Mouse (Mus musculus) liver, embryonic 15.5 days (tissue): ENCODE data around the gene Gjd3. TPM values are rescaled to one million over a fixed set of nuclear protein-coding genes. Genes with fewer than 3 reads are reported as not detected.

Experiments used
- ATAC-seq: fragments of 200-750 bp; cut with Nextera tagmentation; 2 replicates; pipeline ENCODE4 v1.8.0; 2017; ENCODE audit warnings: moderate number of reproducible peaks, mild to moderate bottlenecking, moderate library complexity; ENCODE audit not compliant: insufficient read depth
- H3K27ac ChIP-seq: fragments of 300-500 bp; sonication (generic); replicated peaks from 2 replicates; pipeline ENCODE4 v1.5.1; 2015; ENCODE audit warnings: mild to moderate bottlenecking, inconsistent platforms
- H3K27me3 ChIP-seq: fragments of 300-500 bp; sonication (generic); 2 replicates; pipeline ENCODE4 v1.6.1; 2015; ENCODE audit warnings: mild to moderate bottlenecking, inconsistent platforms
- H3K36me3 ChIP-seq: fragments of 300-500 bp; sonication (generic); replicated peaks from 2 replicates; pipeline ENCODE4 v1.6.1; 2015; ENCODE audit warnings: moderate library complexity, mild to moderate bottlenecking, inconsistent platforms
- H3K4me1 ChIP-seq: fragments of 300-500 bp; sonication (generic); replicated peaks from 2 replicates; pipeline ENCODE4 v1.6.1; 2015; ENCODE audit warnings: inconsistent platforms
- H3K4me2 ChIP-seq: fragments of 300-500 bp; sonication (generic); 2 replicates; pipeline ENCODE4 v1.6.1; 2015; ENCODE audit warnings: moderate library complexity, mild to moderate bottlenecking, inconsistent platforms
- H3K4me3 ChIP-seq: fragments of 300-500 bp; sonication (generic); replicated peaks from 2 replicates; pipeline ENCODE4 v1.5.1; 2015; ENCODE audit warnings: mild to moderate bottlenecking, inconsistent platforms
- H3K9ac ChIP-seq: fragments of 300-500 bp; sonication (generic); 2 replicates; pipeline ENCODE4 v1.6.1; 2015; ENCODE audit warnings: moderate library complexity, mild to moderate bottlenecking, inconsistent platforms
- H3K9me3 ChIP-seq: fragments of 300-500 bp; sonication (generic); replicated peaks from 2 replicates; pipeline ENCODE4 v1.6.1; 2016; ENCODE audit warnings: inconsistent platforms
- WGBS: fragments of 180-500 bp; shearing (Covaris S2); methylation state at CpG from one replicate; pipeline ENCODE4 v1.1.7; 2015; ENCODE audit warnings: mixed read lengths; ENCODE audit not compliant: insufficient replicate concordance; 5-methylcytosine and 5-hydroxymethylcytosine counted together
- polyA plus RNA-seq: library from polyadenylated mRNA; unstranded; fragments of >200 nt; fragmentation: Nextera tagmentation; extraction: Ambion mirVana; gene quantifications from 2 replicates; pipeline ENCODE4 v1.2.1, GENCODE M21; 2015

Gjd3 gene
- polyA plus RNA-seq, result not detected in 2 replicates

DNA sequence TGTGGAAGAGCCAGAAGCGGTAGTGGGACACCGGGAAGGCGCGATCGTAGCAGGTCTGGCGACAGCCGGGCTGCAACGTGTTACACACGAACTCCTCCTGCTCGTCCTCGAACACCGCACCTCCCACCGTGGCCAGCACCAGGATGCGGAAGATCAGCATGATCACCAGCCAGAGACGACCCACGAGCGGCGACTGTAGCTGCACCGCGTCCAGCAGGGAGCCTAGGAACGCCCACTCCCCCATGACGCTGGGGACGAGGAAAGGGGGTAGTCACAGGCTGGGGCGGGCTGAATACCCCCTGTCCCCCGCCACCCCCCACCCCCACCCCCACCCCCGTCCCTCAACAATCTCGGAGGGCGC, at the start of gene Gjd3:
TSS of gene Gjd3 (minus strand) at position 244 of the 361 bp plus-strand sequence.
- Histone ChIP-seq H3K4me2 (peak within 1 kb of the TSS; percentile 70), H3K4me3 (peak within 1 kb of the TSS; percentile 48), H3K4me1 (peaks cover 20% of the 10 kb centered on the region), H3K9ac (no peak within 1 kb of the TSS), H3K9me3 (no peaks in the 10 kb centered on the region), H3K36me3 (peaks cover 3% of the 10 kb centered on the region; the same call in 1 of the 2 replicates), H3K27me3 (peaks cover 73% of the 10 kb centered on the region), H3K27ac (no peak within 1 kb of the TSS)
- WGBS, result 4% methylated on average over 28 of the region's 28 CpGs
- ATAC-seq, result no peak

GRCm38 (mm10) chr11:99026899-99027440, 44.2 kb upstream of the Gjd3 start:
- Histone ChIP-seq H3K36me3 (peaks cover 7% of the 10 kb centered on the region), H3K4me1 (peaks cover 18% of the 10 kb centered on the region), H3K4me2 (no peak overlapping the region), H3K4me3 (no peak overlapping the region), H3K27ac (no peak overlapping the region), H3K27me3 (no peaks in the 10 kb centered on the region), H3K9me3 (no peaks in the 10 kb centered on the region), H3K9ac (no peak overlapping the region)
- no peak for ATAC-seq
- WGBS, result 61% methylated on average over 12 of the region's 12 CpGs

- H3K4me2 ChIP-seq, result no peak overlapping the region
- 72% methylated on average over 6 of the region's 6 CpGs for WGBS
- no peaks in the 10 kb centered on the region for H3K27me3 ChIP-seq
- peaks cover 18% of the 10 kb centered on the region for H3K36me3 ChIP-seq
- no peak overlapping the region for H3K9ac ChIP-seq
- H3K4me3 ChIP-seq, result no peak overlapping the region
- no peak overlapping the region for H3K27ac ChIP-seq
- H3K9me3 ChIP-seq, result no peaks in the 10 kb centered on the region
- peaks cover 29% of the 10 kb centered on the region for H3K4me1 ChIP-seq
- no peak for ATAC-seq
Measured at GRCm38 (mm10) chr11:99025878-99026277, 43.1 kb upstream of the Gjd3 start.

GRCm38 (mm10) chr11:99024468-99025134, 41.8 kb upstream of the Gjd3 start:
- Histone ChIP-seq H3K9ac (0 out of 2 replicates have a peak overlapping the region, but pooled peaks have one; percentile 35), H3K27me3 (no peaks in the 10 kb centered on the region), H3K4me3 (peak overlapping the region; percentile 51), H3K9me3 (no peaks in the 10 kb centered on the region), H3K4me2 (peak overlapping the region; percentile 70), H3K4me1 (peaks cover 41% of the 10 kb centered on the region), H3K36me3 (peaks cover 31% of the 10 kb centered on the region), H3K27ac (peak overlapping the region; percentile 19; the same call in 1 of the 2 replicates)
- ATAC-seq, result no peak
- 47% methylated on average over 18 of the region's 18 CpGs for WGBS

DNA sequence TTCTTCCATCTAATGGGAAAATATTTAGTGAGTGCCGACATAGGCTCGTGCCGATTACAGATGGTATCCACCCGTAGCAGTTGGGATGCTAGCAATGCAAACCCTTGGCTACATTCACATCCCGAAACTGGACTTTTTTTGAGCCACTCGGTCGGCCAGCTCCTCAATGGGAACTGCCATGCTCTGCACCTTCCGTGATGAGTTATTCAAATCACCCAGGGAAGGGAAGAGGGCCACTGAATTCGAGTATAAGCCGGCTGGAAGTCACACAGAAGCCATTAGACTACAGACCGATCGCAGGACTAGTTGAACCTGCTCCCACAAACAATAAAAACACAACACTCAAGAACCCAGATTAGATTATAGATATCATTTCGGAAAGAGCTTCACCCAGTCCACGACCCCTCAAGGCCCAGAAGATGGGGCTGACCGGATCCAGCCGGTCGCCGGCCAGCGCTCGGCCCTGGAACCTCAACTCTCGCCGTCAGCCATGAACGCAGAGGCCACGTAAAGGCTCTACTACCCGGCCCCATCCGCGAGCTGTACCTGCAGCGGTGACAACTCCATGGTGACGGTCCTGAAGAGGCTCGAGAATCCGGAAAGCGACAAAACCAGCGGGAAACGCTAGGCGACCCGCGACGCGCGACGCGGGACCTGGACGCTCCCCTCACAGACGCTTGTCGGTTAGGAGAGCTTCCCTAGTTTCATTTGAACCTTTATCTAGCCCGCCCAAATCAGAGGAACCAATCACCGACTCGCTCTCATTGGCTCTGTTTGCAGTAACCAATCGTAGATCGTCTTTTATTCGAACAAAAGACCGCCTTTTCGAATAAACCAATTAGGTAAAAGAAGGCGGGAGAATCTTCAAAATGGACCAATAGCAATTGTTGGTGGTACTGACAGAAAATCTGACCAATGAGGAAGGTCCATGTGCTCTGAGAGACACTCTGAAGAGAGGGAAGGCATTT, 41.0 kb upstream of the Gjd3 start, which contains the start of gene Top2a:
TSS of gene Top2a (minus strand) at position 690 of the 968 bp plus-strand sequence.
- peak within 1 kb of the TSS; percentile 84 for H3K27ac ChIP-seq
- ATAC-seq, result peak; percentile 93
- H3K4me2 ChIP-seq, result peak within 1 kb of the TSS; percentile 72
- peaks cover 39% of the 10 kb centered on the region for H3K36me3 ChIP-seq
- H3K4me3 ChIP-seq, result peak within 1 kb of the TSS; percentile 88
- H3K27me3 ChIP-seq, result no peaks in the 10 kb centered on the region
- peak within 1 kb of the TSS; percentile 92 for H3K9ac ChIP-seq
- no peaks in the 10 kb centered on the region for H3K9me3 ChIP-seq
- peaks cover 41% of the 10 kb centered on the region for H3K4me1 ChIP-seq
- 0% methylated on average over 54 of the region's 54 CpGs for WGBS

GRCm38 (mm10) chr11:99023094-99023493, 40.3 kb upstream of the Gjd3 start:
- ATAC-seq, result no peak
- WGBS, result under 1% methylated on average over 4 of the region's 4 CpGs
- Histone ChIP-seq H3K27me3 (no peaks in the 10 kb centered on the region), H3K4me2 (peak overlapping the region; percentile 72), H3K4me1 (peaks cover 44% of the 10 kb centered on the region), H3K9ac (peak overlapping the region; percentile 92), H3K9me3 (no peaks in the 10 kb centered on the region), H3K27ac (peak overlapping the region; percentile 84), H3K4me3 (peak overlapping the region; percentile 88), H3K36me3 (peaks cover 46% of the 10 kb centered on the region)

GRCm38 (mm10) chr11:99022384-99022933, 39.6 kb upstream of the Gjd3 start:
- H3K4me2 ChIP-seq, result peak overlapping the region; percentile 72

GRCm38 (mm10) chr11:99019844-99020243, 37.0 kb upstream of the Gjd3 start:
- H3K27me3 ChIP-seq, result no peaks in the 10 kb centered on the region
- no peaks in the 10 kb centered on the region for H3K9me3 ChIP-seq
- H3K36me3 ChIP-seq, result peaks cover 78% of the 10 kb centered on the region
- no peak overlapping the region for H3K4me2 ChIP-seq
- no peak overlapping the region for H3K9ac ChIP-seq
- peaks cover 40% of the 10 kb centered on the region for H3K4me1 ChIP-seq
- 90% methylated on average over 6 of the region's 6 CpGs for WGBS
- H3K4me3 ChIP-seq, result no peak overlapping the region
- no peak overlapping the region for H3K27ac ChIP-seq
- no peak for ATAC-seq

More at GRCm38 (mm10) chr11:99022384-99022933, 39.6 kb upstream of the Gjd3 start:
- peak overlapping the region; percentile 88 for H3K4me3 ChIP-seq
- H3K27ac ChIP-seq, result 0 out of 2 replicates have a peak overlapping the region, but pooled peaks have one; percentile 52
- H3K36me3 ChIP-seq, result peaks cover 52% of the 10 kb centered on the region
- ATAC-seq, result no peak
- peaks cover 44% of the 10 kb centered on the region for H3K4me1 ChIP-seq
- H3K27me3 ChIP-seq, result no peaks in the 10 kb centered on the region
- 57% methylated on average over 5 of the region's 5 CpGs for WGBS
- H3K9me3 ChIP-seq, result no peaks in the 10 kb centered on the region
- H3K9ac ChIP-seq, result peak overlapping the region; percentile 92

- 96% methylated on average over 1 of the region's 1 CpGs for WGBS
Measured at GRCm38 (mm10) chr11:99013856-99014255, 31.0 kb upstream of the Gjd3 start.

DNA sequence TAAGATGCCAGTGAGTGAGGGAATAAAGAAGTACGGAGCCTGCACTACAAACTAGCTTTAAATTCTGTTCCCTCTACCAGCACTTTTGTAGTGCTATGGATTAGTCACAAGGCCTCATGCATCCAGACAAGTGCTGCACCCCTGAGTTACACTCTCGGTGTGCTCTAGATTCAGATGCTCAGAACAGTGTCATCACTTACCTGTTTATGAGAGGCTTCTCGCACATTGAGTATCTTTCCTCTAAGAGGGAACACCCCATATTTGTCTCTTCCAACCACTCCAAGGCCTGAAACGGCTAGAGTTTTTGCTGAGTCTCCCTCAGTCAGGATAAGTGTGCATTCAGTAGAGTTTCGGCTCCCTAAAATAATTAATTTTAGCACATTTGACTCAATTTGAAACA, 27.9 kb upstream of the Gjd3 start:
- H3K4me3 ChIP-seq, result no peak overlapping the region
- no peak for ATAC-seq
- no peaks in the 10 kb centered on the region for H3K27me3 ChIP-seq
- 90% methylated on average over 5 of the region's 5 CpGs for WGBS
- H3K9ac ChIP-seq, result no peak overlapping the region
- peaks cover 100% of the 10 kb centered on the region for H3K36me3 ChIP-seq
- H3K4me2 ChIP-seq, result no peak overlapping the region
- H3K9me3 ChIP-seq, result no peaks in the 10 kb centered on the region
- no peak overlapping the region for H3K27ac ChIP-seq
- peaks cover 4% of the 10 kb centered on the region; the same call in 1 of the 2 replicates for H3K4me1 ChIP-seq

More at GRCm38 (mm10) chr11:99013856-99014255, 31.0 kb upstream of the Gjd3 start:
- no peak overlapping the region for H3K4me3 ChIP-seq
- no peaks in the 10 kb centered on the region for H3K27me3 ChIP-seq
- no peak overlapping the region for H3K4me2 ChIP-seq
- H3K4me1 ChIP-seq, result peaks cover 10% of the 10 kb centered on the region; the same call in 1 of the 2 replicates
- peaks cover 100% of the 10 kb centered on the region for H3K36me3 ChIP-seq
- H3K27ac ChIP-seq, result no peak overlapping the region
- no peak overlapping the region for H3K9ac ChIP-seq
- ATAC-seq, result no peak
- H3K9me3 ChIP-seq, result no peaks in the 10 kb centered on the region
